Mouse (Mus musculus) megakaryocyte-erythroid progenitor cell, adult 5-6 weeks (primary cell): ENCODE data around the gene Ecpas. TPM values are rescaled to one million over a fixed set of nuclear protein-coding genes. Genes with fewer than 3 reads are reported as not detected.

Experiments used
- ATAC-seq: replicated peaks from 2 replicates; pipeline ENCODE4 v1.8.0; 2016; ENCODE audit warnings: mild to moderate bottlenecking, inconsistent platforms; ENCODE audit not compliant: severe bottlenecking, poor library complexity, low FRiP score, low TSS enrichment
- total RNA-seq, 2 experiments: library from RNA; stranded (forward) in 1 of 2; stranded (reverse) in 1 of 2; fragments of 200-1000, 215-1000 nt in 1 of 2; fragments of >200 nt in 1 of 2; fragmentation: Nextera tagmentation in 1 of 2; gene quantifications; 2 replicates each; pipeline ENCODE4 v1.2.3; 2014 to 2017

Ecpas gene
- 78.4 and 95.1 TPM in 2 replicates for total RNA-seq (2014; fragmentation: Nextera tagmentation)
- total RNA-seq (2017): 69.0 and 101 TPM in 2 replicates

- ATAC-seq: peak; percentile 86
Measured at GRCm38 (mm10) chr4:58912629-58913335, at the start of gene Ecpas. Ecpas (minus strand) TSS chr4:58912749.

GRCm38 (mm10) chr4:58961719-58962118, 49.2 kb upstream of the Ecpas start:
- no peak for ATAC-seq

GRCm38 (mm10) chr4:58952630-58953029, 40.1 kb upstream of the Ecpas start:
- no peak for ATAC-seq

- ATAC-seq: no peak
Measured at GRCm38 (mm10) chr4:58948391-58948790, 35.8 kb upstream of the Ecpas start.

GRCm38 (mm10) chr4:58944695-58945094, 32.1 kb upstream of the Ecpas start:
- ATAC-seq: no peak

- no peak for ATAC-seq
Measured at GRCm38 (mm10) chr4:58944206-58944553, 31.6 kb upstream of the Ecpas start.

GRCm38 (mm10) chr4:58943420-58944205, 31.1 kb upstream of the Ecpas start, which contains the start of gene Zkscan16:
Zkscan16 (plus strand) TSS chr4:58943628.
- ATAC-seq: peak; percentile 76

- no peak for ATAC-seq
Measured at GRCm38 (mm10) chr4:58942942-58943341, 30.4 kb upstream of the Ecpas start.

- no peak for ATAC-seq
Measured at GRCm38 (mm10) chr4:58941638-58942037, 29.1 kb upstream of the Ecpas start.

GRCm38 (mm10) chr4:58935846-58936245, 23.3 kb upstream of the Ecpas start:
- ATAC-seq: no peak

GRCm38 (mm10) chr4:58934746-58935476, 22.4 kb upstream of the Ecpas start:
- peak; percentile 99 for ATAC-seq

GRCm38 (mm10) chr4:58934308-58934707, 21.8 kb upstream of the Ecpas start:
- ATAC-seq: no peak

- no peak for ATAC-seq
Measured at GRCm38 (mm10) chr4:58932541-58932940, 20.0 kb upstream of the Ecpas start.

- ATAC-seq: peak; percentile 18; the same call in 1 of the 2 replicates
Measured at GRCm38 (mm10) chr4:58927661-58928060, 15.1 kb upstream of the Ecpas start.

- no peak for ATAC-seq
Measured at GRCm38 (mm10) chr4:58926120-58926519, 13.6 kb upstream of the Ecpas start.

GRCm38 (mm10) chr4:58925664-58926063, 13.1 kb upstream of the Ecpas start:
- ATAC-seq: no peak

- ATAC-seq: no peak
Measured at GRCm38 (mm10) chr4:58923933-58924332, 11.4 kb upstream of the Ecpas start.

- no peak for ATAC-seq
Measured at GRCm38 (mm10) chr4:58915081-58915826, 2.7 kb upstream of the Ecpas start.

GRCm38 (mm10) chr4:58913336-58914026, 932 bp upstream of the Ecpas start:
- ATAC-seq: no peak; the same call in 1 of the 2 replicates
